Mouse (Mus musculus) forebrain, embryonic 16.5 days (tissue): ENCODE results near the gene Jade1. TPM values are rescaled to one million over a fixed set of nuclear protein-coding genes. Genes with fewer than 3 reads are reported as not detected.
A peak's percentile ranks its signal among the peaks of the same experiment; 100 is the strongest.

Source experiments
- ATAC-seq: fragments of 200-750 bp; cut with Nextera tagmentation; 2 replicates; pipeline ENCODE4 v1.8.0; 2017; ENCODE audit warnings: mild to moderate bottlenecking, moderate library complexity
- H3K27ac ChIP-seq: fragments of 300-500 bp; sonication (generic); 2 replicates; pipeline ENCODE4 v1.5.1; 2014; ENCODE audit warnings: low read length, control low read depth
- H3K27me3 ChIP-seq: fragments of 300-500 bp; sonication (generic); replicated peaks from 2 replicates; pipeline ENCODE4 v1.6.1; 2014; ENCODE audit warnings: low read length; ENCODE audit not compliant: control insufficient read depth, insufficient read depth
- H3K36me3 ChIP-seq: fragments of 300-500 bp; sonication (generic); 2 replicates; pipeline ENCODE4 v1.6.1; 2014; ENCODE audit not compliant: control insufficient read depth, insufficient read depth
- H3K4me1 ChIP-seq: fragments of 300-500 bp; sonication (generic); replicated peaks from 2 replicates; pipeline ENCODE4 v1.6.1; 2014; ENCODE audit warnings: low read length; ENCODE audit not compliant: control insufficient read depth, insufficient read depth
- H3K4me2 ChIP-seq: fragments of 300-500 bp; sonication (generic); 2 replicates; pipeline ENCODE4 v1.6.1; 2014; ENCODE audit warnings: mild to moderate bottlenecking, low read length, control low read depth
- H3K4me3 ChIP-seq: fragments of 300-500 bp; sonication (generic); replicated peaks from 2 replicates; pipeline ENCODE4 v1.5.1; 2014; ENCODE audit warnings: mild to moderate bottlenecking, low read length, control low read depth
- H3K9ac ChIP-seq: fragments of 300-500 bp; sonication (generic); replicated peaks from 2 replicates; pipeline ENCODE4 v1.6.1; 2014; ENCODE audit warnings: low read depth, low read length, control low read depth
- H3K9me3 ChIP-seq: fragments of 300-500 bp; sonication (generic); 2 replicates; pipeline ENCODE4 v1.6.1; 2016; ENCODE audit warnings: low read length; ENCODE audit not compliant: control insufficient read depth
- WGBS: fragments of 180-500 bp; shearing (Covaris S2); extraction: QIAGEN DNeasy Blood & Tissue Kit; methylation state at CpG from one replicate; pipeline ENCODE4 v1.1.7; 2014; 5-methylcytosine and 5-hydroxymethylcytosine counted together
- polyA plus RNA-seq: library from polyadenylated mRNA; unstranded; fragments of >200 nt; fragmentation: Nextera tagmentation; extraction: Ambion mirVana; gene quantifications from 2 replicates; pipeline ENCODE4 v1.2.1, GENCODE M21; 2015

The Jade1 gene
- polyA plus RNA-seq, 1 experiment from 2014 or later: 20.7 TPM

DNA sequence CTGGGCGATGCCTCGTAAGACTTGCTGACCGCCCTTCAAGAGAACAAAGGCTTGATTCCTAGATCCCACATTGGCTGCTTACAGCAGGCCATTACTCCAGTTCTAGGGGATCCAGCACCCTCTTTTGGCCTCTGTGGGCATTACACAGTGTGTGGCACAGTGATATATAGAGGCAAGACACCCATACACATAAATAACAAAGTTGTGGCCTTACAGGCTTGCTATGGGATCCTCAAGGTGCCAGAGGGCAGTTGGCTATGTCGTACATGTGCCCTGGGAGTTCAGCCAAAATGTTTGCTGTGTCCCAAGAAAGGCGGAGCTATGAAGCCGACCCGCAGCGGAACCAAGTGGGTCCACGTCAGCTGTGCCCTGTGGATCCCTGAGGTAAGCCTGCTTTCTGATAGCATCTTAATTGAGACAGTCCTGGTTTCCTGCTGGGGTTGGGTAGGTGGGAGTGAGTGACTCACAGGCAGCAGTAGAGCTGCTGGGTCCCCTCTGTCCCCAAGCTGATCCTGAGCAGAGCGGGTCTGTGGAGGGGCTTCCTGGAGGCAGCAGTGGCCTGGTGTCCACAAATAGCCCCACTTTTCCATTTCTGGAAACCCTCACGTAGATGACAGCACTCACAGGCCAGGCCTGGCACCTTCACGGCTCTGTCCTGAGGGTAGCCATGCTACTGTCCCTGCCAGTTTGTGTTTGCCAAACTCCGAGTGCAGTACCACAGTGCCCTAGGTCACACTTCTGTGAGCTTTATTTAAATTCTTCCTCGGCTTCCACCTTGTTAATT is 44.5 kb downstream of the Jade1 start:
- no peaks in the 10 kb centered on the region for H3K9me3 ChIP-seq
- H3K36me3 ChIP-seq: peaks cover 9% of the 10 kb centered on the region
- peaks cover 9% of the 10 kb centered on the region for H3K4me1 ChIP-seq
- no peak overlapping the region for H3K9ac ChIP-seq
- ATAC-seq: peak; percentile 57; the same call in 1 of the 2 replicates
- WGBS: 77% methylated on average over 14 of the region's 14 CpGs
- no peak overlapping the region for H3K4me3 ChIP-seq
- no peaks in the 10 kb centered on the region for H3K27me3 ChIP-seq
- no peak overlapping the region for H3K27ac ChIP-seq
- no peak overlapping the region for H3K4me2 ChIP-seq

DNA sequence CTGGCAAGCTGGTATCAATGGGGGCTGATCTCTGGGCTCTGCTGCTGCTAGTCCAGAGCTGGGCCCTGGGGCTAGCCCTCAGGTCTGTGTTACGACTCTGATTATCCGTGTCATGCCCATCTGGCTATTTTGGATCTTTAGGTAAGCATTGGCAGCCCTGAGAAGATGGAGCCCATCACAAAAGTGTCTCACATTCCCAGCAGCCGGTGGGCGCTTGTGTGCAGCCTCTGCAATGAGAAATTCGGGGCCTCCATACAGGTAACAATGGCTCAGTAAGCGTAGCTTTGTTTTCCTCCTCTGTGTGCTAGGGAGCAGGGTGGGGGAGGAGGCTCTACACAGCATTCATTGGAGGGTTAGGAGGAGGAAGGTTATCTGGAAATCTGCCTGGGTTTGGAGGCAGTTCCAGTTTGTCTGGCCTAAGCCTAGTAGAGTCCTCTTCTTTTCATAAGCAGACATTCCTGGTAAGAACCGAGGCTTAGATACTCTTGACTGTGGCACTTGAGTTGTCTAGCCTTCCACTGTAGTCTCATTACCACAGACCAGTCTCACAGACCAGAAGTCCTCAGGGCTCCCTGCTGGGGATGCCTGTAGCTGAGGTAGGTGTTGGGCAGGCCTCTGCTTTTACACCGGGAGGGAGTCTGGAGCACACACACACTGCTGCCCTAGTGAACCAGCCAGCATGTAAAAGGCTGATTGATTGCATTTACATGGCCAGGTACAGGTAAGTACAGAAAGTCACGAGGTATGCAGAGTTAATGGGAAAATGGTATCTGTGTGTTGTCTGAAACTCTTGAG is 45.9 kb downstream of the Jade1 start:
- no peak overlapping the region for H3K4me2 ChIP-seq
- peaks cover 9% of the 10 kb centered on the region for H3K4me1 ChIP-seq
- 68% methylated on average over 9 of the region's 9 CpGs for WGBS
- no peak for ATAC-seq
- no peaks in the 10 kb centered on the region for H3K9me3 ChIP-seq
- H3K27ac ChIP-seq: no peak overlapping the region
- no peak overlapping the region for H3K9ac ChIP-seq
- no peaks in the 10 kb centered on the region for H3K27me3 ChIP-seq
- no peak overlapping the region for H3K4me3 ChIP-seq
- H3K36me3 ChIP-seq: peaks cover 16% of the 10 kb centered on the region

GRCm38 (mm10) chr3:41602933-41603332 is 47.4 kb downstream of the Jade1 start:
- Histone ChIP-seq H3K27ac (no peak overlapping the region), H3K9me3 (no peaks in the 10 kb centered on the region), H3K9ac (no peak overlapping the region), H3K27me3 (no peaks in the 10 kb centered on the region), H3K36me3 (peaks cover 14% of the 10 kb centered on the region; the same call in 1 of the 2 replicates), H3K4me3 (no peak overlapping the region), H3K4me2 (no peak overlapping the region), H3K4me1 (peaks cover 9% of the 10 kb centered on the region)
- ATAC-seq: 0 out of 2 replicates have a peak, but pooled peaks have one; percentile 1
- WGBS: 30% methylated on average over 10 of the region's 10 CpGs

- no peaks in the 10 kb centered on the region for H3K27me3 ChIP-seq
- no peak overlapping the region for H3K4me3 ChIP-seq
- H3K4me2 ChIP-seq: no peak overlapping the region
- ATAC-seq: peak; percentile 41
- H3K9ac ChIP-seq: no peak overlapping the region
- peaks cover 9% of the 10 kb centered on the region for H3K4me1 ChIP-seq
- H3K27ac ChIP-seq: no peak overlapping the region
- peaks cover 14% of the 10 kb centered on the region; the same call in 1 of the 2 replicates for H3K36me3 ChIP-seq
- 16% methylated on average over 5 of the region's 5 CpGs for WGBS
- no peaks in the 10 kb centered on the region for H3K9me3 ChIP-seq
Observed at GRCm38 (mm10) chr3:41603470-41604019, 48.0 kb downstream of the Jade1 start.

- H3K4me2 ChIP-seq: no peak overlapping the region
- H3K27me3 ChIP-seq: no peaks in the 10 kb centered on the region
- no peak overlapping the region for H3K27ac ChIP-seq
- H3K4me3 ChIP-seq: no peak overlapping the region
- H3K9ac ChIP-seq: no peak overlapping the region
- no peak for ATAC-seq
- no peaks in the 10 kb centered on the region for H3K9me3 ChIP-seq
- peaks cover 9% of the 10 kb centered on the region for H3K4me1 ChIP-seq
- WGBS: 94% methylated on average over 12 of the region's 12 CpGs
- H3K36me3 ChIP-seq: peaks cover 15% of the 10 kb centered on the region; the same call in 1 of the 2 replicates
Observed at GRCm38 (mm10) chr3:41604629-41605321, 49.2 kb downstream of the Jade1 start.

DNA sequence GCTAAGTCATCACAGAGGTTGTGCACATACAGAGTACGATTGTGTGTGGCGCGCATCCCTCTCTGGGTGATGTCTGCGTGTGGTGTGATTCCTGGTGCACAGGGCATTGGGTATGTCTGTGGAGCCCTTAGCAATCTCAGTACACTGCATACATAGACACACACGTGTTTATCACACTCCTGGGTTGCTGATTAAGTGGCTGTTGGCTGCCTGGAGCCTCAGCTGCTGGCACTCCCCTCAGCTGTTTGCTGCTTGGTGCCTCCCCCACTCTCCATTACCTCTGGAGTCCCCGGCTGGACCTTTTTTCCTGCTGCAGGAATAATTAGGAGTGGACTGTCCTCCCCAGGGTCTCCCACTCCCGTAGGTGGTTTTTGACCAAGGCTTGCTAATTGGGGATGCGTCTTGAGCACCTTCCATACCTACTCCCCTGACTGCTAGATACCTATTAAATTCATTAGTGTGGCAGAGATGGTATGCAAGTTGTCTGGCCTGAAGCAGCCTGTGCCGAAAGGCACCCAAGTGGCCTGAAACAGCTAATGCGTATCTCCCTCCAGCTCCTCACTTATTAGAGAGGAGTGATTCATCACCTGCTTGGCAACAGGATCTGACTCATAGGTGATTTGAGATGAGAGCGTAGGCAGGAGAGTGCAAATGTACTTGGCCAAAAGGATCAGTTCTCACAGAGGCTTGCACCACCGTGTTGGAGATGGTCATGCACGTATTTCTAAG is 50.2 kb downstream of the Jade1 start:
- 89% methylated on average over 13 of the region's 13 CpGs for WGBS
- Histone ChIP-seq H3K27me3 (no peaks in the 10 kb centered on the region), H3K36me3 (peaks cover 25% of the 10 kb centered on the region), H3K9me3 (no peaks in the 10 kb centered on the region), H3K4me2 (no peak overlapping the region), H3K4me3 (no peak overlapping the region), H3K4me1 (peaks cover 9% of the 10 kb centered on the region), H3K9ac (no peak overlapping the region), H3K27ac (no peak overlapping the region)
- peak; percentile 14; the same call in 1 of the 2 replicates for ATAC-seq

- no peak overlapping the region for H3K27ac ChIP-seq
- no peaks in the 10 kb centered on the region for H3K9me3 ChIP-seq
- no peak overlapping the region for H3K9ac ChIP-seq
- H3K4me2 ChIP-seq: no peak overlapping the region
- ATAC-seq: no peak
- 90% methylated on average over 4 of the region's 4 CpGs for WGBS
- peaks cover 9% of the 10 kb centered on the region for H3K4me1 ChIP-seq
- H3K4me3 ChIP-seq: no peak overlapping the region
- no peaks in the 10 kb centered on the region for H3K27me3 ChIP-seq
- H3K36me3 ChIP-seq: peaks cover 25% of the 10 kb centered on the region
Observed at GRCm38 (mm10) chr3:41606330-41606664, 50.8 kb downstream of the Jade1 start.

DNA sequence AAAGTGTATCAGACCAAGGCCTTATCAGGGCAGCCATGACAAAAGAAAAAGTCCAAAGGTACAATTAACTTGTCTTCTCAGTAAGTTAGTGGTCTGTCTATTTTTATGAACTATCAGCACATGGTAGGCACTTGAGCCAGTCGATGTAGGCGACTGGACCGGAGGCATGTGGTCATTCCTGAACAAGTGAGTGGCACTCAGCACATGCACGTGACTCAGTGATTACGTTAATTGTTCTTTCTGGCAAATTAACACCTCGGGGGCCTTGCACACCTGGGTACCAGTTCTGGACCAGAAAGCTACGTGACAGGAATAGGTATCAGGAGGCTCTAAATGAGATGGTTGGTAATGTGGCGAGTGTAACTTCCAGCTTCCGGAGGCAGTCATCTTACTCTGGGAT is 51.5 kb downstream of the Jade1 start:
- no peak for ATAC-seq
- Histone ChIP-seq H3K27me3 (no peaks in the 10 kb centered on the region), H3K36me3 (peaks cover 29% of the 10 kb centered on the region)

More for the DNA sequence above, 51.5 kb downstream of the Jade1 start:
- H3K27ac ChIP-seq: no peak overlapping the region
- no peaks in the 10 kb centered on the region for H3K9me3 ChIP-seq
- no peak overlapping the region for H3K4me3 ChIP-seq
- no peak overlapping the region for H3K4me2 ChIP-seq
- H3K9ac ChIP-seq: no peak overlapping the region
- H3K4me1 ChIP-seq: peaks cover 9% of the 10 kb centered on the region
- 88% methylated on average over 9 of the region's 9 CpGs for WGBS
